Mouse (Mus musculus): ENCODE results near the gene Mlst8. TPM values are rescaled to one million over a fixed set of nuclear protein-coding genes. Genes with fewer than 3 reads are reported as not detected.
A peak's percentile ranks its signal among the peaks of the same experiment; 100 is the strongest.

Gene Mlst8
- total and polyA plus RNA-seq, 3 experiments: 8.5 to 28.1 (median 10.7) TPM

- Histone ChIP-seq H3K36me3 (ENCODE audit: control insufficient read depth, insufficient read depth, low read length) (no peaks in the 10 kb centered on the region), H3K4me1 (ENCODE audit: control insufficient read depth, insufficient read depth, low read length) (peaks cover 4% of the 10 kb centered on the region), H3K27ac (peak overlapping the region; percentile 94), H3K79me2 (replicated peaks; ENCODE audit: control insufficient read depth, insufficient read depth, low read length) (no peaks in the 10 kb centered on the region), H3K27me3 (ENCODE audit: control insufficient read depth, insufficient read depth, low read length) (no peaks in the 10 kb centered on the region), H3K4me3 (peak overlapping the region; percentile 67), H3K9ac (ENCODE audit: low read depth, low read length) (0 out of 2 replicates have a peak overlapping the region, but pooled peaks have one; percentile 17)
- TF ChIP-seq CTCF (IDR thresholded peaks at IDR 0.05): no peak
- TF ChIP-seq POLR2A (IDR thresholded peaks at IDR 0.05; ENCODE audit: insufficient read depth, low read depth, low read length): no peak
- TF ChIP-seq EP300 (IDR thresholded peaks at IDR 0.05; ENCODE audit: insufficient read depth, low read depth, low read length): no peak
- intact Hi-C loops (cut with DNase I): loop anchor here (1.0 to 5.0 kb wide), 4 partner anchors 8 to 189 kb away; partner anchors contain the start of genes E4f1, Pgp, Traf7 and Zfp598
- WGBS: 43% methylated on average over 11 of the region's 11 CpGs
- DNase-seq: no peak
These were observed 785 bp downstream of the Mlst8 start for GRCm38 (mm10) chr17:24477985-24478600.

- peaks cover 8% of the 10 kb centered on the region for H3K4me1 ChIP-seq (ENCODE audit: control insufficient read depth, insufficient read depth, low read length)
- no peak overlapping the region for H3K9ac ChIP-seq (ENCODE audit: low read depth, low read length)
- no peak overlapping the region for H3K4me3 ChIP-seq
- no peak for DNase-seq
- H3K36me3 ChIP-seq (ENCODE audit: control insufficient read depth, insufficient read depth, low read length): no peaks in the 10 kb centered on the region
- intact Hi-C loops (cut with DNase I): loop anchor here (5.0 kb wide), 3 partner anchors 35 to 190 kb away; partner anchors contain the start of genes Traf7 and Zfp598
- TF ChIP-seq CTCF (IDR thresholded peaks at IDR 0.05): no peak
- no peak for TF ChIP-seq POLR2A (IDR thresholded peaks at IDR 0.05; ENCODE audit: insufficient read depth, low read depth, low read length)
- H3K79me2 ChIP-seq (replicated peaks; ENCODE audit: control insufficient read depth, insufficient read depth, low read length): no peaks in the 10 kb centered on the region
- 91% methylated on average over 20 of the region's 20 CpGs for WGBS
- H3K27ac ChIP-seq: no peak overlapping the region
- no peaks in the 10 kb centered on the region for H3K27me3 ChIP-seq (ENCODE audit: control insufficient read depth, insufficient read depth, low read length)
These were observed 1.6 kb downstream of the Mlst8 start for GRCm38 (mm10) chr17:24477053-24477984.

GRCm38 (mm10) chr17:24476022-24476776 is 2.7 kb downstream of the Mlst8 start:
- Histone ChIP-seq H3K4me1 (ENCODE audit: control insufficient read depth, insufficient read depth, low read length) (peaks cover 13% of the 10 kb centered on the region), H3K27me3 (ENCODE audit: control insufficient read depth, insufficient read depth, low read length) (no peaks in the 10 kb centered on the region), H3K27ac (no peak overlapping the region), H3K4me3 (no peak overlapping the region), H3K9ac (ENCODE audit: low read depth, low read length) (no peak overlapping the region), H3K79me2 (replicated peaks; ENCODE audit: control insufficient read depth, insufficient read depth, low read length) (no peaks in the 10 kb centered on the region), H3K36me3 (ENCODE audit: control insufficient read depth, insufficient read depth, low read length) (peaks cover 1% of the 10 kb centered on the region; the same call in 1 of the 2 replicates)
- no peak for TF ChIP-seq CTCF (IDR thresholded peaks at IDR 0.05)
- no peak for TF ChIP-seq EP300 (IDR thresholded peaks at IDR 0.05; ENCODE audit: insufficient read depth, low read depth, low read length)
- no peak for TF ChIP-seq POLR2A (IDR thresholded peaks at IDR 0.05; ENCODE audit: insufficient read depth, low read depth, low read length)
- intact Hi-C loops (cut with DNase I): loop anchor here (5.0 kb wide), 3 partner anchors 36 to 191 kb away; partner anchors contain the start of genes Traf7 and Zfp598
- WGBS: 81% methylated on average over 10 of the region's 10 CpGs
- no peak for DNase-seq

GRCm38 (mm10) chr17:24475586-24475985 is 3.3 kb downstream of the Mlst8 start:
- Histone ChIP-seq H3K79me2 (replicated peaks; ENCODE audit: control insufficient read depth, insufficient read depth, low read length) (peaks cover 2% of the 10 kb centered on the region), H3K4me3 (no peak overlapping the region), H3K27ac (no peak overlapping the region), H3K4me1 (ENCODE audit: control insufficient read depth, insufficient read depth, low read length) (peaks cover 15% of the 10 kb centered on the region), H3K36me3 (ENCODE audit: control insufficient read depth, insufficient read depth, low read length) (peaks cover 1% of the 10 kb centered on the region; the same call in 1 of the 2 replicates), H3K27me3 (ENCODE audit: control insufficient read depth, insufficient read depth, low read length) (no peaks in the 10 kb centered on the region), H3K9ac (ENCODE audit: low read depth, low read length) (no peak overlapping the region)
- TF ChIP-seq CTCF (IDR thresholded peaks at IDR 0.05): no peak
- no peak for TF ChIP-seq EP300 (IDR thresholded peaks at IDR 0.05; ENCODE audit: insufficient read depth, low read depth, low read length)
- no peak for TF ChIP-seq POLR2A (IDR thresholded peaks at IDR 0.05; ENCODE audit: insufficient read depth, low read depth, low read length)
- DNase-seq: no peak
- WGBS: 87% methylated on average over 6 of the region's 6 CpGs
- intact Hi-C loops (cut with DNase I): loop anchor here (5.0 kb wide), 3 partner anchors 37 to 192 kb away; partner anchors contain the start of genes Traf7 and Zfp598

GRCm38 (mm10) chr17:24474557-24474956 is 4.3 kb downstream of the Mlst8 start:
- no peak overlapping the region for H3K9ac ChIP-seq (ENCODE audit: low read depth, low read length)
- no peak overlapping the region for H3K4me3 ChIP-seq
- WGBS: 85% methylated on average over 5 of the region's 5 CpGs
- H3K79me2 ChIP-seq (replicated peaks; ENCODE audit: control insufficient read depth, insufficient read depth, low read length): peaks cover 2% of the 10 kb centered on the region
- no peak for DNase-seq
- H3K36me3 ChIP-seq (ENCODE audit: control insufficient read depth, insufficient read depth, low read length): peaks cover 1% of the 10 kb centered on the region; the same call in 1 of the 2 replicates
- H3K4me1 ChIP-seq (ENCODE audit: control insufficient read depth, insufficient read depth, low read length): peaks cover 15% of the 10 kb centered on the region
- H3K27me3 ChIP-seq (ENCODE audit: control insufficient read depth, insufficient read depth, low read length): no peaks in the 10 kb centered on the region
- TF ChIP-seq CTCF (IDR thresholded peaks at IDR 0.05): no peak
- no peak for TF ChIP-seq EP300 (IDR thresholded peaks at IDR 0.05; ENCODE audit: insufficient read depth, low read depth, low read length)
- no peak for TF ChIP-seq POLR2A (IDR thresholded peaks at IDR 0.05; ENCODE audit: insufficient read depth, low read depth, low read length)
- H3K27ac ChIP-seq: no peak overlapping the region
- intact Hi-C loops (cut with DNase I): no loop called here
